Mouse (Mus musculus): ENCODE measurements around the gene Tmcc2.

DNA sequence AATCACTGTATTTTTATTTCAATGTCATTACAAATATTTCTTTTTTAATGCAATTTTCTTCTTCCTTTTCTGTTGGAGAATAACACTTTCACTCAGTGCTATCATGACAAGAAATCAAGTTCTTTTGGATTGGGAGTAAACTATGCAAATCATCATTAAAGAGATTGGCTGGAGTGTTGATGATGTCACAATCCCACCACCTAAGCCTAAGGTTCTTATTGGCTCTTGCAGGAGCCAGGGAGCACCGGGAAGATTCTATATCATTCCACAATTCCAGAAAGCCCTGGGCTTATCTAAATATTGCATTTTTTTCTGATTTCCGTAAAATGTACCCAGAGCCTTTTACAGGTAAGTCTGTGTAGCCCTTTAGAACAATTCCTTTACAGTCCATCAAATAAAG, 5.6 kb upstream of the Tmcc2 start:
- TF ChIP-seq E2F4 (IDR thresholded peaks at IDR 0.05; ENCODE audit: insufficient read depth) (no peak), TCF12 (IDR thresholded peaks at IDR 0.05; ENCODE audit: insufficient read depth, poor library complexity, severe bottlenecking) (no peak), POLR2A (IDR thresholded peaks at IDR 0.05; ENCODE audit: insufficient read length, low read depth) (no peak), POLR2AphosphoS2 (IDR thresholded peaks at IDR 0.05; ENCODE audit: insufficient read length, low read depth) (no peak), MAX (IDR thresholded peaks at IDR 0.05; ENCODE audit: low read depth) (no peak), TCF3 (IDR thresholded peaks at IDR 0.05; ENCODE audit: insufficient read length, low read depth) (no peak), SRF (IDR thresholded peaks at IDR 0.05; ENCODE audit: control insufficient read depth, insufficient read length, low read depth) (no peak), MYOD1 (IDR thresholded peaks at IDR 0.05; ENCODE audit: control insufficient read depth in 1 of 3, insufficient read length in 2 of 3, low read depth in 2 of 3) (no peak), CEBPB (IDR thresholded peaks at IDR 0.05; ENCODE audit: insufficient read depth, poor library complexity, severe bottlenecking) (no peak), USF1 (IDR thresholded peaks at IDR 0.05; ENCODE audit: low read depth) (no peak), MYOG (IDR thresholded peaks at IDR 0.05; ENCODE audit: control insufficient read depth in 1 of 3, insufficient read depth in 1 of 3, insufficient read length in 2 of 3, low read depth in 2 of 3) (no peak)
